Mouse (Mus musculus): ENCODE data around the gene Kcnip4. TPM values are rescaled to one million over a fixed set of nuclear protein-coding genes. Genes with fewer than 3 reads are reported as not detected.

Kcnip4 gene
- polyA plus RNA-seq, 1 experiment from 2014 or later, result 4.5 TPM

GRCm38 (mm10) chr5:48588014-48588413 lies 936.7 kb downstream of the Kcnip4 start:
- H3K4me3 ChIP-seq (ENCODE audit: low read depth, low read length), result no peak overlapping the region
- no peaks in the 10 kb centered on the region for H3K27me3 ChIP-seq (replicated peaks; ENCODE audit: control insufficient read depth, insufficient read depth, low read length)
- no peaks in the 10 kb centered on the region for H3K4me1 ChIP-seq (replicated peaks; ENCODE audit: control insufficient read depth, insufficient read depth, low read length)
- no peak overlapping the region for H3K9ac ChIP-seq (ENCODE audit: low read length)
- no peaks in the 10 kb centered on the region for H3K36me3 ChIP-seq (ENCODE audit: control insufficient read depth, insufficient read depth, low read length)
- no peak overlapping the region for H3K27ac ChIP-seq (ENCODE audit: low read depth)
- no peaks in the 10 kb centered on the region for H3K9me3 ChIP-seq (ENCODE audit: control insufficient read depth, low read length)
- H3K4me2 ChIP-seq (ENCODE audit: low read length), result no peak overlapping the region
- DNase-seq (ENCODE audit: low spot score) (no peak), ATAC-seq (replicated peaks; ENCODE audit: low FRiP score, low TSS enrichment, low read depth) (no peak)

DNA sequence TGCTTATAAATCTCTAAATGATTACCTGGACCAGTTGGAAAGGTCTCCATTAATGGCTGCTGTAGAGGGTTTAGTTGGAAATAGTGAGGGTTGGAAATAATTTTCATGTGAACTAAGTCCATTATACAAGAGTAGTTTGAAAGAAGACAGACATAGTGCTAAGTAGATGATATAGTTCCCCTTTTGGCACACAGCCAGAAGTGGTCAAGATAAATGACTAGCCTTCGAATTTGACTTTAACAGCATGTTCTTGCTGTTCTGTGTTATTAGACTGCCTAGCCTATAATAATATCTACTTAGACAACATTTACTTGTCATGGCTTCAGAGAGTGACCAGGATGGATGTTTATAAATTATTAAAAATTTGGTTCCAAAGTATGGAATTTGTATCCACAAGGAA lies 941.3 kb downstream of the Kcnip4 start:
- no peak overlapping the region for H3K4me3 ChIP-seq (ENCODE audit: low read depth, low read length)
- H3K27ac ChIP-seq (ENCODE audit: low read depth), result no peak overlapping the region
- WGBS, result 33% methylated on average over 1 of the region's 1 CpGs
- H3K36me3 ChIP-seq (ENCODE audit: control insufficient read depth, insufficient read depth, low read length), result no peaks in the 10 kb centered on the region
- no peaks in the 10 kb centered on the region for H3K9me3 ChIP-seq (ENCODE audit: control insufficient read depth, low read length)
- no peak; the same call in 1 of the 2 replicates for ATAC-seq (replicated peaks; ENCODE audit: low FRiP score, low TSS enrichment, low read depth)
- H3K27me3 ChIP-seq (replicated peaks; ENCODE audit: control insufficient read depth, insufficient read depth, low read length), result no peaks in the 10 kb centered on the region
- DNase-seq (ENCODE audit: low spot score), result no peak
- H3K4me1 ChIP-seq (replicated peaks; ENCODE audit: control insufficient read depth, insufficient read depth, low read length), result no peaks in the 10 kb centered on the region
- no peak overlapping the region for H3K4me2 ChIP-seq (ENCODE audit: low read length)
- H3K9ac ChIP-seq (ENCODE audit: low read length), result no peak overlapping the region

DNA sequence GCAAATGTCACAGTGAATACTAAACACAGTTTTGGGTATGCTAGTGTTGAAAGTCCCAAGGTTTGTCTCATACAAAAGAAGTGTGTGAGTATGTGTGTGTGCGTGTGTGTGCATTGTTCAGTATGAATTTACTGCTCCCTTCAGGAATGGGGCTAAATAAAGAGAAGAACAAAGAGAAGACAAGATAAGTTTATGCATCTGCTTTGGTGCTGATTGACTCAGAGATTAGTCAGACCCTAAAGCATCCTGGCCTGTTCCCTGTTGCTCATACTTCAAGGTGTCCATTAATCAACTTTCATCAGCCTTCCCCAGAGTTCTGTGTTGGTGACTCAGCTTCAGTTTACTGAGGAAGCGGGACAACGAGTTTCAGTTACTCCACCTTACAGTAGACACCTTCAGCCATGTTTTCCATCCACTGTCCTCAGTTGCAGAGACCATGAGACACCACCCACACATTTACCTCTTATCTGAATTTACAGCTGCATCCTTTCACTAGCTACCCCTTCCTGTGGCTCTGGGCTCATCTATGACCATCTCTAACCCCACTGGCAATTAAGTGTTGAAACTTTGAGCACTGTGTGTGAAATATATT lies 960.6 kb downstream of the Kcnip4 start:
- Histone ChIP-seq H3K9me3 (ENCODE audit: control insufficient read depth, low read length) (no peaks in the 10 kb centered on the region), H3K4me2 (ENCODE audit: low read length) (no peak overlapping the region), H3K4me3 (ENCODE audit: low read depth, low read length) (no peak overlapping the region), H3K4me1 (replicated peaks; ENCODE audit: control insufficient read depth, insufficient read depth, low read length) (no peaks in the 10 kb centered on the region), H3K27ac (ENCODE audit: low read depth) (no peak overlapping the region), H3K9ac (ENCODE audit: low read length) (no peak overlapping the region), H3K27me3 (replicated peaks; ENCODE audit: control insufficient read depth, insufficient read depth, low read length) (no peaks in the 10 kb centered on the region), H3K36me3 (ENCODE audit: control insufficient read depth, insufficient read depth, low read length) (no peaks in the 10 kb centered on the region)
- 70% methylated on average over 3 of the region's 3 CpGs for WGBS
- ATAC-seq (replicated peaks; ENCODE audit: low FRiP score, low TSS enrichment, low read depth), result no peak
- DNase-seq (ENCODE audit: low spot score), result no peak

- WGBS, result 67% methylated on average over 4 of the region's 4 CpGs
- Histone ChIP-seq H3K9me3 (ENCODE audit: control insufficient read depth, low read length) (no peaks in the 10 kb centered on the region), H3K4me3 (ENCODE audit: low read depth, low read length) (no peak overlapping the region)
Observed at GRCm38 (mm10) chr5:48551753-48552152, 973.0 kb downstream of the Kcnip4 start.

DNA sequence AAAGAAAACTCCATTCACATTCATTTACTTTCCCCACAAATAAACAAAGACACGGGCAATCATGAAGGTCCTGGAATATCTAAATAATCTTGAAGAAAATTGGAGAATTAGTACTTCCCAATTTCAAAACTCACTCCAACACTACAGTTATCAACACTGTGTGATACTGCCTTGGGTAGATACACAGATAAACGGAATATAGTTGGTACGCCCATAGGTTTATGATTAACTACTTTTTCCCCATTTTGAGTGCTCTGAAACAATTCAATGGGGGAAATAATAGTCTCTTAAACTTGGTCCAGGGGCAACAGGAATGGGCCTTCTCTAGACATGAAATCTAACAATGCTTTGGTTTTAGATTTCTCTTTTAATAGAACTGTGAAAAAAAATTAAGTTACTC lies 978.9 kb downstream of the Kcnip4 start:
- 80% methylated on average over 3 of the region's 3 CpGs for WGBS
- Histone ChIP-seq H3K27ac (ENCODE audit: low read depth) (no peak overlapping the region), H3K4me1 (replicated peaks; ENCODE audit: control insufficient read depth, insufficient read depth, low read length) (no peaks in the 10 kb centered on the region), H3K4me2 (ENCODE audit: low read length) (no peak overlapping the region), H3K4me3 (ENCODE audit: low read depth, low read length) (no peak overlapping the region), H3K9me3 (ENCODE audit: control insufficient read depth, low read length) (no peaks in the 10 kb centered on the region), H3K36me3 (ENCODE audit: control insufficient read depth, insufficient read depth, low read length) (no peaks in the 10 kb centered on the region), H3K9ac (ENCODE audit: low read length) (no peak overlapping the region), H3K27me3 (replicated peaks; ENCODE audit: control insufficient read depth, insufficient read depth, low read length) (no peaks in the 10 kb centered on the region)
- no peak for DNase-seq (ENCODE audit: low spot score)
- ATAC-seq (replicated peaks; ENCODE audit: low FRiP score, low TSS enrichment, low read depth), result no peak

More at GRCm38 (mm10) chr5:48551753-48552152, 973.0 kb downstream of the Kcnip4 start:
- ATAC-seq (replicated peaks; ENCODE audit: low FRiP score, low TSS enrichment, low read depth), result no peak
- no peaks in the 10 kb centered on the region for H3K27me3 ChIP-seq (replicated peaks; ENCODE audit: control insufficient read depth, insufficient read depth, low read length)
- H3K9ac ChIP-seq (ENCODE audit: low read length), result no peak overlapping the region
- H3K4me2 ChIP-seq (ENCODE audit: low read length), result no peak overlapping the region
- H3K4me1 ChIP-seq (replicated peaks; ENCODE audit: control insufficient read depth, insufficient read depth, low read length), result no peaks in the 10 kb centered on the region
- no peak overlapping the region for H3K27ac ChIP-seq (ENCODE audit: low read depth)
- H3K36me3 ChIP-seq (ENCODE audit: control insufficient read depth, insufficient read depth, low read length), result no peaks in the 10 kb centered on the region
- DNase-seq (ENCODE audit: low spot score), result no peak

DNA sequence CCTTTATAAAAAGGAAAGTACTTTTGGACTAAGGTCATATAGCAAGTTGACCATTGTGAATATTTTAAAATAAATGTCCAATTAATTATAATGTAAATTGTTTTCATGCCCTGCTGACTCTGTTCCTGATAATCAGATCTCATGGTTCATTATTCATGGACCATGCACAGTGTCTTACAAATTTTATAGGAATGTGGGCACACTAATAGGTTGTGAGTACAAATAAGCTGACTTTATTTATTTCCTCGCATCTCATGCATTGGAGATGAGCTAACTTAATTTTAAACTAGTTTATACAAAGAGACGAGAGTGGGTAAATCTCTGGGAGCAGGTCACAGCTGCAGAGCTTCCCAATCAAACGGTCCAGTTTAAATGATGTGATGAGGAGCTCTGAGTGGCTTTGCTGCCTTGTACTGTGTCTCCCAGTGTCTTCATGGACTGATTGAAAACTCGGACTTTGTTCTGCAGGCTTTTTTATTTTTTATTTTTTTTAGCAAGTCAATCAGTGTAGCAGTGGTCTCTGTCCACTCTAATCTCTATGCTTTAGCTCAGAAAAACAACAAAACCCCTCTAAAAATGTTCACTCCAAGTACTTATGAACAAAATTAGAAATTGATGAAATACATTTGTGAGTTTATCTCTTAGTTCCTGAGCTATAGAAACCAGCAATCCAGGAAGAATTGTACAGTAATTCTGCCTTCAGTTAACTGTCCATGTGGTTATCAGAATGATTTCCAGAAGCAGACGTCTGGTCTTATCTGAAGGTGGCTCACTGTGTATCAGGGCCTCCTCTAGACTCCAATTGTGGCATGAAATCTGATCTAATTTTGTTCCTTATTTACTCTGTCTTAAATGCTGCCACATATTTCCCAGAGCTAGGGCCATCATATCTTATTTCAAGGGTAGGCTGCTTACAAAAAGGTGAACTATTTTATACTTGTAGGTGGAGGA lies 979.6 kb downstream of the Kcnip4 start:
- H3K9me3 ChIP-seq (ENCODE audit: control insufficient read depth, low read length), result no peaks in the 10 kb centered on the region
- H3K27me3 ChIP-seq (replicated peaks; ENCODE audit: control insufficient read depth, insufficient read depth, low read length), result no peaks in the 10 kb centered on the region
- no peak overlapping the region for H3K9ac ChIP-seq (ENCODE audit: low read length)
- H3K4me3 ChIP-seq (ENCODE audit: low read depth, low read length), result no peak overlapping the region
- H3K27ac ChIP-seq (ENCODE audit: low read depth), result no peak overlapping the region
- ATAC-seq (replicated peaks; ENCODE audit: low FRiP score, low TSS enrichment, low read depth), result no peak
- no peak for DNase-seq (ENCODE audit: low spot score)
- no peak overlapping the region for H3K4me2 ChIP-seq (ENCODE audit: low read length)
- H3K4me1 ChIP-seq (replicated peaks; ENCODE audit: control insufficient read depth, insufficient read depth, low read length), result no peaks in the 10 kb centered on the region
- H3K36me3 ChIP-seq (ENCODE audit: control insufficient read depth, insufficient read depth, low read length), result no peaks in the 10 kb centered on the region
- 51% methylated on average over 5 of the region's 5 CpGs for WGBS

- no peak overlapping the region for H3K4me3 ChIP-seq (ENCODE audit: low read depth, low read length)
- no peak overlapping the region for H3K27ac ChIP-seq (ENCODE audit: low read depth)
- H3K4me1 ChIP-seq (replicated peaks; ENCODE audit: control insufficient read depth, insufficient read depth, low read length), result no peaks in the 10 kb centered on the region
- DNase-seq (ENCODE audit: low spot score) (no peak), ATAC-seq (replicated peaks; ENCODE audit: low FRiP score, low TSS enrichment, low read depth) (no peak)
- H3K27me3 ChIP-seq (replicated peaks; ENCODE audit: control insufficient read depth, insufficient read depth, low read length), result no peaks in the 10 kb centered on the region
- H3K9me3 ChIP-seq (ENCODE audit: control insufficient read depth, low read length), result no peaks in the 10 kb centered on the region
- no peak overlapping the region for H3K9ac ChIP-seq (ENCODE audit: low read length)
- no peak overlapping the region for H3K4me2 ChIP-seq (ENCODE audit: low read length)
- H3K36me3 ChIP-seq (ENCODE audit: control insufficient read depth, insufficient read depth, low read length), result no peaks in the 10 kb centered on the region
- 82% methylated on average over 4 of the region's 4 CpGs for WGBS
Observed at GRCm38 (mm10) chr5:48518035-48518434, 1006.7 kb downstream of the Kcnip4 start.

DNA sequence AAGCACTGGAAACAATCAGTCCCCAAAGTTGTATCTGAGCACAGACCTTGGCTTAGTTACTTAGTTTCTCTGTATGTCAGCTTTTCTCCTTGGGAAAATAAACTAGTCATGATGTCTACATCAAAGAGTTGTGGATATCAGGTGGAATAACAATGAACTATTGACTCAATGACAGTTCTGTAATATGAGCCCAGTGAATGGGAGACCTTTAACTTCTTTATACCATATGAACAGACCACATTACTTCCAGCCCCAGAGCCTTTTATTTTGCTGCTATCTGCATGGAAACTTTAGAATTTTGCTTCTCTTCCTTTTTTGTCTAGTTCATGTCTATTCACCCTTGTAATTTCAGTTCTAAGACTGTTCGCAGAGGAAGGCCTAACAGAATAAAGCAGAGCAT lies 1011.4 kb downstream of the Kcnip4 start:
- no peaks in the 10 kb centered on the region for H3K9me3 ChIP-seq (ENCODE audit: control insufficient read depth, low read length)
- no peaks in the 10 kb centered on the region for H3K27me3 ChIP-seq (replicated peaks; ENCODE audit: control insufficient read depth, insufficient read depth, low read length)
- no peak overlapping the region for H3K4me3 ChIP-seq (ENCODE audit: low read depth, low read length)
- no peaks in the 10 kb centered on the region for H3K36me3 ChIP-seq (ENCODE audit: control insufficient read depth, insufficient read depth, low read length)
- no peaks in the 10 kb centered on the region for H3K4me1 ChIP-seq (replicated peaks; ENCODE audit: control insufficient read depth, insufficient read depth, low read length)
- no peak for ATAC-seq (replicated peaks; ENCODE audit: low FRiP score, low TSS enrichment, low read depth)
- 89% methylated on average over 1 of the region's 1 CpGs for WGBS
- no peak overlapping the region for H3K27ac ChIP-seq (ENCODE audit: low read depth)
- no peak overlapping the region for H3K9ac ChIP-seq (ENCODE audit: low read length)
- no peak for DNase-seq (ENCODE audit: low spot score)
- H3K4me2 ChIP-seq (ENCODE audit: low read length), result no peak overlapping the region
